Mouse (Mus musculus): ENCODE results near the gene Foxj3.
"Not testable (repeated sequence)": the region's sequence is repeated elsewhere in the genome, so short reads cannot be mapped to it uniquely, and the experiment has no call there.

The Foxj3 gene

GRCm38 (mm10) chr4:119572682-119573081, 35.9 kb downstream of the Foxj3 start:
- no peak for DNase-seq (ENCODE audit: inconsistent ontology term)

GRCm38 (mm10) chr4:119574504-119574903, 37.7 kb downstream of the Foxj3 start:
- no peak for DNase-seq (ENCODE audit: inconsistent ontology term)

GRCm38 (mm10) chr4:119575459-119575858, 38.7 kb downstream of the Foxj3 start:
- no peak for DNase-seq (ENCODE audit: inconsistent ontology term)

GRCm38 (mm10) chr4:119588037-119588436, 51.2 kb downstream of the Foxj3 start:
- no peak for DNase-seq (ENCODE audit: inconsistent ontology term)

- DNase-seq (ENCODE audit: inconsistent ontology term) = no peak
These were observed 52.6 kb downstream of the Foxj3 start for GRCm38 (mm10) chr4:119589423-119589822.

- DNase-seq (ENCODE audit: inconsistent ontology term) = no peak
These were observed 53.2 kb downstream of the Foxj3 start for GRCm38 (mm10) chr4:119590027-119590426.

GRCm38 (mm10) chr4:119592479-119592878, 55.7 kb downstream of the Foxj3 start:
- DNase-seq (ENCODE audit: inconsistent ontology term) = no peak

- no peak for DNase-seq (ENCODE audit: inconsistent ontology term)
These were observed 57.5 kb downstream of the Foxj3 start for GRCm38 (mm10) chr4:119594331-119594730.

GRCm38 (mm10) chr4:119599605-119600004, 62.8 kb downstream of the Foxj3 start:
- DNase-seq (ENCODE audit: inconsistent ontology term) = peak; percentile 13

- no peak for DNase-seq (ENCODE audit: inconsistent ontology term)
These were observed 72.7 kb downstream of the Foxj3 start for GRCm38 (mm10) chr4:119609488-119609887.

GRCm38 (mm10) chr4:119614078-119614477, 77.3 kb downstream of the Foxj3 start:
- DNase-seq (ENCODE audit: inconsistent ontology term) = no peak

- no peak for DNase-seq (ENCODE audit: inconsistent ontology term)
These were observed 77.9 kb downstream of the Foxj3 start for GRCm38 (mm10) chr4:119614724-119615123.

- peak; percentile 94 for DNase-seq (ENCODE audit: inconsistent ontology term)
These were observed 89.4 kb downstream of the Foxj3 start for GRCm38 (mm10) chr4:119626081-119626645.

GRCm38 (mm10) chr4:119626876-119627275, 90.1 kb downstream of the Foxj3 start:
- DNase-seq (ENCODE audit: inconsistent ontology term) = no peak

GRCm38 (mm10) chr4:119627317-119627716, 90.5 kb downstream of the Foxj3 start:
- DNase-seq (ENCODE audit: inconsistent ontology term) = no peak

- DNase-seq (ENCODE audit: inconsistent ontology term) = not testable (repeated sequence)
These were observed 91.6 kb downstream of the Foxj3 start for GRCm38 (mm10) chr4:119628363-119628762.

GRCm38 (mm10) chr4:119631115-119631919, 94.5 kb downstream of the Foxj3 start:
- DNase-seq (ENCODE audit: inconsistent ontology term) = peak; percentile 24

GRCm38 (mm10) chr4:119632721-119633120, 95.9 kb downstream of the Foxj3 start:
- no peak for DNase-seq (ENCODE audit: inconsistent ontology term)

- no peak for DNase-seq (ENCODE audit: inconsistent ontology term)
These were observed 96.5 kb downstream of the Foxj3 start for GRCm38 (mm10) chr4:119633342-119633741.

GRCm38 (mm10) chr4:119633948-119634347, 97.1 kb downstream of the Foxj3 start:
- no peak for DNase-seq (ENCODE audit: inconsistent ontology term)

GRCm38 (mm10) chr4:119634908-119635660, 98.3 kb downstream of the Foxj3 start:
- DNase-seq (ENCODE audit: inconsistent ontology term) = peak; percentile 55

- no peak for DNase-seq (ENCODE audit: inconsistent ontology term)
These were observed 98.9 kb downstream of the Foxj3 start for GRCm38 (mm10) chr4:119635686-119636085.

GRCm38 (mm10) chr4:119636731-119637130, 99.9 kb downstream of the Foxj3 start:
- DNase-seq (ENCODE audit: inconsistent ontology term) = no peak
